Mouse (Mus musculus): ENCODE results near the gene Pdhb. TPM values are rescaled to one million over a fixed set of nuclear protein-coding genes. Genes with fewer than 3 reads are reported as not detected.
A peak's percentile ranks its signal among the peaks of the same experiment; 100 is the strongest.
"Not testable (repeated sequence)": the region's sequence is repeated elsewhere in the genome, so short reads cannot be mapped to it uniquely, and the experiment has no call there.

The Pdhb gene
- polyA plus RNA-seq, 1 experiment from 2014 or later: 413 TPM

- Histone ChIP-seq H3K4me1 (ENCODE audit: control insufficient read depth, insufficient read depth, low read length) (no peaks in the 10 kb centered on the region), H3K4me2 (no peak overlapping the region), H3K36me3 (ENCODE audit: control insufficient read depth, insufficient read depth, low read length) (no peaks in the 10 kb centered on the region), H3K27me3 (ENCODE audit: control insufficient read depth, insufficient read depth, low read length) (no peaks in the 10 kb centered on the region), H3K27ac (ENCODE audit: low read depth, low read length) (no peak overlapping the region), H3K4me3 (ENCODE audit: low read depth, low read length) (no peak overlapping the region), H3K9ac (ENCODE audit: low read depth, low read length) (no peak overlapping the region), H3K9me3 (replicated peaks; ENCODE audit: control insufficient read depth, low read length) (0 out of 2 replicates have a peak, but pooled peaks cover 2% of the 10 kb centered on the region)
- 64% methylated on average over 4 of the region's 4 CpGs for WGBS (ENCODE audit: insufficient replicate concordance)
- no peak for ATAC-seq (replicated peaks; ENCODE audit: insufficient number of reproducible peaks, low FRiP score, low TSS enrichment)
Measured at GRCm38 (mm10) chr14:8180371-8181035, 7.7 kb upstream of the Pdhb start.

GRCm38 (mm10) chr14:8176251-8176650 lies 3.4 kb upstream of the Pdhb start:
- H3K27me3 ChIP-seq (ENCODE audit: control insufficient read depth, insufficient read depth, low read length): no peaks in the 10 kb centered on the region
- WGBS (ENCODE audit: insufficient replicate concordance): 70% methylated on average over 5 of the region's 5 CpGs
- no peak overlapping the region for H3K9ac ChIP-seq (ENCODE audit: low read depth, low read length)
- no peak overlapping the region for H3K4me2 ChIP-seq
- H3K9me3 ChIP-seq (replicated peaks; ENCODE audit: control insufficient read depth, low read length): no peaks in the 10 kb centered on the region
- no peak for ATAC-seq (replicated peaks; ENCODE audit: insufficient number of reproducible peaks, low FRiP score, low TSS enrichment)
- no peak overlapping the region for H3K27ac ChIP-seq (ENCODE audit: low read depth, low read length)
- no peaks in the 10 kb centered on the region for H3K36me3 ChIP-seq (ENCODE audit: control insufficient read depth, insufficient read depth, low read length)
- H3K4me1 ChIP-seq (ENCODE audit: control insufficient read depth, insufficient read depth, low read length): peaks cover 6% of the 10 kb centered on the region
- no peak overlapping the region for H3K4me3 ChIP-seq (ENCODE audit: low read depth, low read length)

- Histone ChIP-seq H3K27ac (ENCODE audit: low read depth, low read length) (no peak overlapping the region), H3K36me3 (ENCODE audit: control insufficient read depth, insufficient read depth, low read length) (no peaks in the 10 kb centered on the region), H3K4me3 (ENCODE audit: low read depth, low read length) (no peak overlapping the region), H3K9ac (ENCODE audit: low read depth, low read length) (no peak overlapping the region), H3K9me3 (replicated peaks; ENCODE audit: control insufficient read depth, low read length) (no peaks in the 10 kb centered on the region), H3K4me1 (ENCODE audit: control insufficient read depth, insufficient read depth, low read length) (peaks cover 6% of the 10 kb centered on the region), H3K4me2 (no peak overlapping the region), H3K27me3 (ENCODE audit: control insufficient read depth, insufficient read depth, low read length) (no peaks in the 10 kb centered on the region)
- WGBS (ENCODE audit: insufficient replicate concordance): 74% methylated on average over 5 of the region's 5 CpGs
- ATAC-seq (replicated peaks; ENCODE audit: insufficient number of reproducible peaks, low FRiP score, low TSS enrichment): no peak
Measured at GRCm38 (mm10) chr14:8174634-8175033, 1.8 kb upstream of the Pdhb start.

- not testable (repeated sequence) for H3K9me3 ChIP-seq (replicated peaks; ENCODE audit: control insufficient read depth, low read length); H3K27me3 ChIP-seq (ENCODE audit: control insufficient read depth, insufficient read depth, low read length); H3K4me1 ChIP-seq (ENCODE audit: control insufficient read depth, insufficient read depth, low read length); H3K36me3 ChIP-seq (ENCODE audit: control insufficient read depth, insufficient read depth, low read length)
- H3K4me3 ChIP-seq (ENCODE audit: low read depth, low read length): peak overlapping the region; percentile 86
- H3K4me2 ChIP-seq: peak overlapping the region; percentile 79
- ATAC-seq (replicated peaks; ENCODE audit: insufficient number of reproducible peaks, low FRiP score, low TSS enrichment): 0 out of 2 replicates have a peak, but pooled peaks have one; percentile 0
- peak overlapping the region; percentile 95 for H3K27ac ChIP-seq (ENCODE audit: low read depth, low read length)
- WGBS (ENCODE audit: insufficient replicate concordance): 31% methylated on average over 6 of the region's 7 CpGs
- H3K9ac ChIP-seq (ENCODE audit: low read depth, low read length): peak overlapping the region; percentile 62; the same call in 1 of the 2 replicates
Measured at GRCm38 (mm10) chr14:8173542-8174250, 871 bp upstream of the Pdhb start.

- no peaks in the 10 kb centered on the region for H3K9me3 ChIP-seq (replicated peaks; ENCODE audit: control insufficient read depth, low read length)
- H3K36me3 ChIP-seq (ENCODE audit: control insufficient read depth, insufficient read depth, low read length): peaks cover 43% of the 10 kb centered on the region
- no peak overlapping the region for H3K9ac ChIP-seq (ENCODE audit: low read depth, low read length)
- H3K27me3 ChIP-seq (ENCODE audit: control insufficient read depth, insufficient read depth, low read length): no peaks in the 10 kb centered on the region
- no peak overlapping the region for H3K4me3 ChIP-seq (ENCODE audit: low read depth, low read length)
- WGBS (ENCODE audit: insufficient replicate concordance): 72% methylated on average over 7 of the region's 7 CpGs
- ATAC-seq (replicated peaks; ENCODE audit: insufficient number of reproducible peaks, low FRiP score, low TSS enrichment): no peak
- no peak overlapping the region for H3K4me2 ChIP-seq
- no peaks in the 10 kb centered on the region for H3K4me1 ChIP-seq (ENCODE audit: control insufficient read depth, insufficient read depth, low read length)
- H3K27ac ChIP-seq (ENCODE audit: low read depth, low read length): no peak overlapping the region
Measured at GRCm38 (mm10) chr14:8164463-8164862, 8.4 kb downstream of the Pdhb start.

GRCm38 (mm10) chr14:8161777-8162176 lies 11.0 kb downstream of the Pdhb start:
- no peak overlapping the region for H3K9ac ChIP-seq (ENCODE audit: low read depth, low read length)
- 81% methylated on average over 2 of the region's 2 CpGs for WGBS (ENCODE audit: insufficient replicate concordance)
- H3K4me3 ChIP-seq (ENCODE audit: low read depth, low read length): no peak overlapping the region
- peaks cover 21% of the 10 kb centered on the region for H3K36me3 ChIP-seq (ENCODE audit: control insufficient read depth, insufficient read depth, low read length)
- no peaks in the 10 kb centered on the region for H3K9me3 ChIP-seq (replicated peaks; ENCODE audit: control insufficient read depth, low read length)
- no peaks in the 10 kb centered on the region for H3K4me1 ChIP-seq (ENCODE audit: control insufficient read depth, insufficient read depth, low read length)
- no peak overlapping the region for H3K27ac ChIP-seq (ENCODE audit: low read depth, low read length)
- no peak for ATAC-seq (replicated peaks; ENCODE audit: insufficient number of reproducible peaks, low FRiP score, low TSS enrichment)
- no peaks in the 10 kb centered on the region for H3K27me3 ChIP-seq (ENCODE audit: control insufficient read depth, insufficient read depth, low read length)
- no peak overlapping the region for H3K4me2 ChIP-seq

- no peaks in the 10 kb centered on the region for H3K4me1 ChIP-seq (ENCODE audit: control insufficient read depth, insufficient read depth, low read length)
- H3K9me3 ChIP-seq (replicated peaks; ENCODE audit: control insufficient read depth, low read length): no peaks in the 10 kb centered on the region
- H3K36me3 ChIP-seq (ENCODE audit: control insufficient read depth, insufficient read depth, low read length): peaks cover 7% of the 10 kb centered on the region
- no peak for ATAC-seq (replicated peaks; ENCODE audit: insufficient number of reproducible peaks, low FRiP score, low TSS enrichment)
- H3K4me3 ChIP-seq (ENCODE audit: low read depth, low read length): no peak overlapping the region
- no peak overlapping the region for H3K4me2 ChIP-seq
- no peak overlapping the region for H3K9ac ChIP-seq (ENCODE audit: low read depth, low read length)
- no peak overlapping the region for H3K27ac ChIP-seq (ENCODE audit: low read depth, low read length)
- WGBS (ENCODE audit: insufficient replicate concordance): 72% methylated on average over 3 of the region's 3 CpGs
- H3K27me3 ChIP-seq (ENCODE audit: control insufficient read depth, insufficient read depth, low read length): no peaks in the 10 kb centered on the region
Measured at GRCm38 (mm10) chr14:8159141-8159540, 13.7 kb downstream of the Pdhb start.

- Histone ChIP-seq H3K27ac (ENCODE audit: low read depth, low read length) (no peak overlapping the region), H3K9me3 (replicated peaks; ENCODE audit: control insufficient read depth, low read length) (no peaks in the 10 kb centered on the region), H3K9ac (ENCODE audit: low read depth, low read length) (no peak overlapping the region), H3K4me1 (ENCODE audit: control insufficient read depth, insufficient read depth, low read length) (no peaks in the 10 kb centered on the region), H3K36me3 (ENCODE audit: control insufficient read depth, insufficient read depth, low read length) (peaks cover 5% of the 10 kb centered on the region), H3K4me2 (no peak overlapping the region), H3K4me3 (ENCODE audit: low read depth, low read length) (no peak overlapping the region), H3K27me3 (ENCODE audit: control insufficient read depth, insufficient read depth, low read length) (no peaks in the 10 kb centered on the region)
- 81% methylated on average over 3 of the region's 3 CpGs for WGBS (ENCODE audit: insufficient replicate concordance)
- no peak for ATAC-seq (replicated peaks; ENCODE audit: insufficient number of reproducible peaks, low FRiP score, low TSS enrichment)
Measured at GRCm38 (mm10) chr14:8158721-8159120, 14.1 kb downstream of the Pdhb start.
